ENCODE assay signal across 9 mouse cellular contexts in genomic region chr2:58532260-58532850, GRCm38 (mm10). TPM values are rescaled to one million over a fixed set of nuclear protein-coding genes. Genes with fewer than 3 reads are reported as not detected.
DNase-seq lines count a peak whose midpoint lies in the region; ATAC-seq and TF ChIP-seq lines count a peak whose summit lies in the region.
"Had no signal": no experiment of that assay in that cellular context is flagged by ENCODE, and none has a peak within 500 bp of the region (broad histone marks: within the 10 kb centered on the region; RNA-seq: fewer than 3 reads in every experiment).

No protein-coding gene starts in this region.

- TF ChIP-seq RAD21 in CH12.LX (IDR thresholded peaks at IDR 0.05; ENCODE audit: low read depth, low read length): no peak

- no peak for TF ChIP-seq CTCF in CH12.LX (conservative IDR thresholded peaks at IDR 0.05 in 1 of 2, IDR thresholded peaks at IDR 0.05 in 1 of 2; ENCODE audit: low read depth in 2 of 2, low read length in 2 of 2)
- TF ChIP-seq CTCF in heart, postnatal 0 days (IDR thresholded peaks at IDR 0.05; ENCODE audit: low read depth): no peak

- no peaks in the 10 kb centered on the region for H3K27me3 ChIP-seq in CH12.LX (replicated peaks)
- no peaks in the 10 kb centered on the region for H3K27me3 ChIP-seq in forebrain, embryonic 15.5 days
- H3K27me3 ChIP-seq in heart, postnatal 0 days (ENCODE audit: control insufficient read depth, insufficient read depth, low read length): no peaks in the 10 kb centered on the region
- no peaks in the 10 kb centered on the region for H3K27me3 ChIP-seq in midbrain, embryonic 16.5 days (ENCODE audit: control insufficient read depth, insufficient read depth, low read depth, low read length)

- H3K27ac ChIP-seq in CH12.LX (ENCODE audit: insufficient read depth, low read depth): no peak overlapping the region
- peak overlapping the region; percentile 79 for H3K27ac ChIP-seq in forebrain, embryonic 15.5 days (replicated peaks)
- peak overlapping the region; percentile 72 for H3K27ac ChIP-seq in heart, postnatal 0 days (ENCODE audit: low read depth)
- peak overlapping the region; percentile 64 for H3K27ac ChIP-seq in midbrain, embryonic 16.5 days (ENCODE audit: low read length)

- TF ChIP-seq POLR2A in CH12.LX (IDR thresholded peaks at IDR 0.05; ENCODE audit: low read depth, low read length): no peak

- DNase-seq in CH12.LX (ENCODE audit: extremely low read depth) (peak; percentile 1), liver (peak; percentile 76)
- DNase-seq in c-Kit-positive CD71-positive TER-119-positive erythroid progenitor cells, embryonic 14.5 days (ENCODE audit: low spot score): peak; percentile 31
- peak; percentile 96 for DNase-seq in heart, postnatal 0 days (ENCODE audit: low spot score)
- peak; percentile 80 for DNase-seq in kidney, postnatal 14 days
- peak; percentile 78 for DNase-seq in telencephalon, adult 2 months (ENCODE audit: low read depth, low spot score)

- peak; percentile 90 for ATAC-seq in forebrain, embryonic 15.5 days (replicated peaks)
- ATAC-seq in heart, postnatal 0 days (ENCODE audit: insufficient read depth, low read depth): peak; percentile 90
- peak; percentile 84 for ATAC-seq in midbrain, embryonic 16.5 days

- dilution Hi-C loops in CH12.LX (cut with MboI; ENCODE audit: extremely low pct_ligation_motif_present, extremely low pct_unique_long_range_greater_than_20kb, low sequenced_read_pairs): no loop called here

- TF ChIP-seq EP300 in CH12.LX (IDR thresholded peaks at IDR 0.05; ENCODE audit: low read length): no peak
- peak; percentile 95 for TF ChIP-seq EP300 in heart, postnatal 0 days (IDR thresholded peaks at IDR 0.05; ENCODE audit: low read depth)

- no peak overlapping the region for H3K9ac ChIP-seq in CH12.LX (ENCODE audit: insufficient read depth, low read depth)
- H3K9ac ChIP-seq in forebrain, embryonic 15.5 days (replicated peaks): no peak overlapping the region
- H3K9ac ChIP-seq in heart, postnatal 0 days (replicated peaks; ENCODE audit: low read depth, low read length): no peak overlapping the region
- H3K9ac ChIP-seq in midbrain, embryonic 16.5 days (ENCODE audit: low read depth, low read length): no peak overlapping the region

- in situ Hi-C loops in CH12.LX (cut with MboI; ENCODE audit: low pct_ligation_motif_present, low pct_unique_long_range_greater_than_20kb, low sequenced_read_pairs): no loop called here

- H3K4me3 ChIP-seq in CH12.LX (replicated peaks in 1 of 3; ENCODE audit: low read depth in 2 of 3, low read length in 2 of 3, poor library complexity in 1 of 3): no peak overlapping the region
- no peak overlapping the region for H3K4me3 ChIP-seq in forebrain, embryonic 15.5 days
- no peak overlapping the region for H3K4me3 ChIP-seq in heart, postnatal 0 days (ENCODE audit: low read depth, low read length)
- peak overlapping the region; percentile 12; the same call in 1 of the 2 replicates for H3K4me3 ChIP-seq in midbrain, embryonic 16.5 days (ENCODE audit: low read depth, low read length)

- peaks cover 37% of the 10 kb centered on the region for H3K9me3 ChIP-seq in CH12.LX (replicated peaks; ENCODE audit: low read length)
- no peaks in the 10 kb centered on the region for H3K9me3 ChIP-seq in forebrain, embryonic 15.5 days
- no peaks in the 10 kb centered on the region for H3K9me3 ChIP-seq in heart, postnatal 0 days (replicated peaks; ENCODE audit: control insufficient read depth, low read length)
- H3K9me3 ChIP-seq in midbrain, embryonic 16.5 days (replicated peaks; ENCODE audit: control insufficient read depth, low read length, poor library complexity, severe bottlenecking): no peaks in the 10 kb centered on the region

- H3K36me3 ChIP-seq in CH12.LX (replicated peaks in 1 of 2; ENCODE audit: control insufficient read depth in 1 of 2, insufficient read depth in 1 of 2, low read length in 1 of 2): no peaks in the 10 kb centered on the region
- H3K36me3 ChIP-seq in forebrain, embryonic 15.5 days: 0 out of 2 replicates have a peak, but pooled peaks cover 2% of the 10 kb centered on the region
- peaks cover 6% of the 10 kb centered on the region for H3K36me3 ChIP-seq in heart, postnatal 0 days (replicated peaks; ENCODE audit: control insufficient read depth, insufficient read depth, low read length)
- no peaks in the 10 kb centered on the region for H3K36me3 ChIP-seq in midbrain, embryonic 16.5 days (ENCODE audit: control insufficient read depth, insufficient read depth, low read length)
- H3K36me3 ChIP-seq: G1E had no signal

- WGBS in forebrain, embryonic 15.5 days: 15% methylated on average over 10 of the region's 10 CpGs
- 18% methylated on average over 10 of the region's 10 CpGs for WGBS in heart, postnatal 0 days
- WGBS in midbrain, embryonic 16.5 days: 17% methylated on average over 10 of the region's 10 CpGs

- no peaks in the 10 kb centered on the region for H3K4me1 ChIP-seq in CH12.LX (ENCODE audit: control insufficient read depth in 1 of 2, insufficient read depth in 2 of 2)
- H3K4me1 ChIP-seq in forebrain, embryonic 15.5 days: peaks cover 55% of the 10 kb centered on the region
- peaks cover 89% of the 10 kb centered on the region for H3K4me1 ChIP-seq in heart, postnatal 0 days (ENCODE audit: control insufficient read depth, insufficient read depth)
- H3K4me1 ChIP-seq in midbrain, embryonic 16.5 days (ENCODE audit: control insufficient read depth, insufficient read depth, low read length): peaks cover 37% of the 10 kb centered on the region

- H3K4me2 ChIP-seq in CH12.LX (ENCODE audit: insufficient read depth, low read depth, poor library complexity, severe bottlenecking): no peak overlapping the region
- peak overlapping the region; percentile 28 for H3K4me2 ChIP-seq in forebrain, embryonic 15.5 days (replicated peaks)
- peak overlapping the region; percentile 18; the same call in 1 of the 2 replicates for H3K4me2 ChIP-seq in heart, postnatal 0 days (ENCODE audit: low read depth, low read length)
- peak overlapping the region; percentile 41 for H3K4me2 ChIP-seq in midbrain, embryonic 16.5 days (ENCODE audit: low read length)

- H3K79me2 ChIP-seq in CH12.LX (replicated peaks; ENCODE audit: control insufficient read depth, extremely low read depth, insufficient read depth, poor library complexity, severe bottlenecking): no peaks in the 10 kb centered on the region

TF ChIP-seq in CH12.LX, 34 proteins besides CTCF, POLR2A, EP300 and RAD21:
- TF ChIP-seq MAFK (IDR thresholded peaks at IDR 0.05; ENCODE audit: insufficient replicate concordance, low read length) (no peak), POLR2AphosphoS2 (IDR thresholded peaks at IDR 0.05; ENCODE audit: low read depth, low read length) (no peak), GABPA (IDR thresholded peaks at IDR 0.05; ENCODE audit: insufficient replicate concordance, low read depth, low read length) (no peak), MAX (IDR thresholded peaks at IDR 0.05; ENCODE audit: low read length) (no peak), JUN (IDR thresholded peaks at IDR 0.05; ENCODE audit: insufficient read depth, low read depth, low read length) (no peak), SMC3 (IDR thresholded peaks at IDR 0.05; ENCODE audit: low read depth, low read length) (no peak), JUND (conservative IDR thresholded peaks at IDR 0.05; ENCODE audit: low read depth, low read length) (no peak), TCF12 (IDR thresholded peaks at IDR 0.05; ENCODE audit: low read depth, low read length) (no peak), ZC3H11A (IDR thresholded peaks at IDR 0.05; ENCODE audit: low read depth, low read length) (no peak), NRF1 (IDR thresholded peaks at IDR 0.05; ENCODE audit: low read depth, low read length) (no peak), ZMIZ1 (IDR thresholded peaks at IDR 0.05; ENCODE audit: low read depth, low read length) (no peak), BHLHE40 (IDR thresholded peaks at IDR 0.05; ENCODE audit: low read depth, low read length) (no peak), IRF4 (IDR thresholded peaks at IDR 0.05; ENCODE audit: low read depth, low read length) (no peak)

RNA-seq across cellular contexts. Expression of gene Acvr1, which starts 34.6 kb away (rescaled TPM):
- not detected in 2 replicates for total RNA-seq in CH12.LX (2012; rRNA removed)
- not detected in 2 replicates for total RNA-seq in CH12.LX (2014; rRNA removed)
- not detected in 2 replicates for polyA plus RNA-seq in CH12.LX (2012; ENCODE audit: insufficient read length, low read depth)
- 7.4 and 7.9 TPM in 2 replicates for polyA plus RNA-seq in forebrain, embryonic 15.5 days (2015; fragmentation: Nextera tagmentation; extraction: Ambion mirVana)
- 13.5 and 20.9 TPM in 2 replicates for total RNA-seq in heart, postnatal 0 days (2014; rRNA removed; ENCODE audit: low replicate concordance)
- 5.0 and 5.9 TPM in 2 replicates for polyA plus RNA-seq in heart, postnatal 0 days (2015; fragmentation: Nextera tagmentation; extraction: Ambion mirVana)
- polyA plus RNA-seq in midbrain, embryonic 16.5 days (2015; fragmentation: Nextera tagmentation; extraction: Ambion mirVana): 4.4 and 4.9 TPM in 2 replicates
- polyA plus RNA-seq: G1E had no signal

RNA-seq across cellular contexts. Expression of gene Upp2, which starts 34.7 kb away (rescaled TPM):
- not detected in 2 replicates for total RNA-seq in CH12.LX (2012; rRNA removed)
- not detected in 2 replicates for total RNA-seq in CH12.LX (2014; rRNA removed)
- not detected in 2 replicates for polyA plus RNA-seq in CH12.LX (2012; ENCODE audit: insufficient read length, low read depth)
- polyA plus RNA-seq in forebrain, embryonic 15.5 days (2015; fragmentation: Nextera tagmentation; extraction: Ambion mirVana): 14.4 and 16.1 TPM in 2 replicates
- 0.92 and 1.2 TPM in 2 replicates for total RNA-seq in heart, postnatal 0 days (2014; rRNA removed; ENCODE audit: low replicate concordance)
- polyA plus RNA-seq in heart, postnatal 0 days (2015; fragmentation: Nextera tagmentation; extraction: Ambion mirVana): 4.3 and 6.4 TPM in 2 replicates
- 14.3 and 16.6 TPM in 2 replicates for polyA plus RNA-seq in midbrain, embryonic 16.5 days (2015; fragmentation: Nextera tagmentation; extraction: Ambion mirVana)
- polyA plus RNA-seq: G1E had no signal

Comparison
In these comparisons a context has a peak if more than half of its experiments do, and no peak if none do; other contexts are left out.
1. DNase-seq: peak in every context shown above with its lines; median percentile 96 in heart, postnatal 0 days; 80 in kidney, postnatal 14 days; 78 in telencephalon, adult 2 months; 76 in liver; 31 in c-Kit-positive CD71-positive TER-119-positive erythroid progenitor cells, embryonic 14.5 days; 1 in CH12.LX.